Mouse (Mus musculus) lung, adult 2 months (tissue): ENCODE data around the gene Gen1.

Source experiments
- CTCF ChIP-seq: fragments of 200-500 bp; IDR thresholded peaks from 2 replicates; pipeline ENCODE4 v1.5.1; 2011; ENCODE audit warnings: mild to moderate bottlenecking, low read length, control low read depth; ENCODE audit not compliant: insufficient read depth
- POLR2A ChIP-seq: fragments of 200-500 bp; IDR thresholded peaks from 2 replicates; pipeline ENCODE4 v1.6.1; 2011; ENCODE audit warnings: low read depth, mild to moderate bottlenecking, control low read depth, low read length, borderline replicate concordance; ENCODE audit errors: extremely low read depth

- no peak for TF ChIP-seq CTCF
- no peak for TF ChIP-seq POLR2A
Measured at GRCm38 (mm10) chr12:11276632-11277031, 11.0 kb upstream of the Gen1 start.
